In the genomic region with DNA sequence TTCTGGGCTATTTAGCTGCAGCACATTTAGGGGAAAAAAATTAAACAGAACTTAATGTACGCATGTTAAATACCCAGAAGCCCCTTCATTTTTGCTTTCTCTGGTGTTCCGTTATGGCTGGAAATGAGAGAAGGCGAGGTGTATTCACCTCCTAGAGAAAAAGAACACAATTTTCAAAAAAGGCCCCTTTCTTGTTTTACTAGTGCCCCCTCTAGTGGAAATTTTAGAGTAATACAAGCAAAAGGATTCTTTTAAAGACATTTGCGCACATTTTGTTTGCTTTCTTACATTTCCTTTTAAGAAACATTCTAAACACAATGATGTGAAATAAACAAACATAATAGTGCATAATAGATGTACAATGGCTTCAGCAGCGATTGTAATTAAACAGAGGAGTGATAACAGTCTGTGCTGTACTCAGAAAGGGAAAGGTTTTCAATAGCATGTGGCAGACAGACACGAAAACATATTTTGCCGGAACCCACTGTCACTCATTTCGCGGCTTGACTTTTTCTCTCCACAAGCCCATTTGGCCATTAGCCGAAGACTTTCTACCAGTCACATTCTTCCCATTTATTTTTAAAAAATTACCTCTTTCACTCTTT, we compare ENCODE assay signal across 9 mouse cellular contexts.
A peak's percentile ranks its signal among the peaks of the same experiment; 100 is the strongest.
DNase-seq lines count a peak whose midpoint lies in the region; ATAC-seq and TF ChIP-seq lines count a peak whose summit lies in the region.
"Had no signal": no experiment of that assay in that cellular context is flagged by ENCODE, and none has a peak within 500 bp of the region (broad histone marks: within the 10 kb centered on the region; RNA-seq: fewer than 3 reads in every experiment).

No protein-coding gene starts in this region.

- H3K27ac ChIP-seq in heart, postnatal 0 days (ENCODE audit: low read depth) = no peak overlapping the region
- no peak overlapping the region for H3K27ac ChIP-seq in heart, embryonic 12.5 days (ENCODE audit: poor library complexity, severe bottlenecking)
- no peak overlapping the region for H3K27ac ChIP-seq in MEL (ENCODE audit: control insufficient read depth, low read depth, low read length)
- H3K27ac ChIP-seq in hindbrain, embryonic 16.5 days (ENCODE audit: low read depth, low read length) = no peak overlapping the region
- no peak overlapping the region for H3K27ac ChIP-seq in limb, embryonic 10.5 days

- TF ChIP-seq RAD21 in MEL (IDR thresholded peaks at IDR 0.05; ENCODE audit: low read depth, low read length) = peak; percentile 49

- H3K4me1 ChIP-seq in heart, postnatal 0 days (ENCODE audit: control insufficient read depth, insufficient read depth) = no peaks in the 10 kb centered on the region
- H3K4me1 ChIP-seq in heart, embryonic 12.5 days (replicated peaks) = no peaks in the 10 kb centered on the region
- no peaks in the 10 kb centered on the region for H3K4me1 ChIP-seq in MEL (ENCODE audit: control insufficient read depth in 1 of 2, insufficient read depth in 2 of 2, low read length in 2 of 2)
- H3K4me1 ChIP-seq in hindbrain, embryonic 16.5 days (ENCODE audit: control insufficient read depth, insufficient read depth, low read depth, low read length) = no peaks in the 10 kb centered on the region
- H3K4me1 ChIP-seq in limb, embryonic 10.5 days = no peaks in the 10 kb centered on the region

- 40% methylated on average over 10 of the region's 10 CpGs for WGBS in heart, postnatal 0 days
- 35% methylated on average over 10 of the region's 10 CpGs for WGBS in heart, embryonic 12.5 days
- 39% methylated on average over 10 of the region's 10 CpGs for WGBS in hindbrain, embryonic 16.5 days
- whole genome bisulfite sequencing in limb, embryonic 10.5 days = 54% methylated on average over 10 of the region's 10 CpGs

- no peaks in the 10 kb centered on the region for H3K36me3 ChIP-seq in heart, postnatal 0 days (replicated peaks; ENCODE audit: control insufficient read depth, insufficient read depth, low read length)
- H3K36me3 ChIP-seq in heart, embryonic 12.5 days = no peaks in the 10 kb centered on the region
- no peaks in the 10 kb centered on the region for H3K36me3 ChIP-seq in MEL (ENCODE audit: control insufficient read depth in 1 of 2, insufficient read depth in 2 of 2, low read length in 2 of 2)
- no peaks in the 10 kb centered on the region for H3K36me3 ChIP-seq in hindbrain, embryonic 16.5 days (ENCODE audit: control insufficient read depth, insufficient read depth, low read length)
- no peaks in the 10 kb centered on the region for H3K36me3 ChIP-seq in limb, embryonic 10.5 days

- TF ChIP-seq CTCF in heart, postnatal 0 days (IDR thresholded peaks at IDR 0.05; ENCODE audit: low read depth) = peak; percentile 51
- peak; percentile 16 to 46 (median 26); a peak in 3 of 6 replicates for TF ChIP-seq CTCF in MEL (IDR thresholded peaks at IDR 0.05 in 2 of 3, conservative IDR thresholded peaks at IDR 0.05 in 1 of 3; ENCODE audit: control insufficient read depth in 1 of 3, insufficient read depth in 1 of 3, low read depth in 2 of 3, low read length in 3 of 3, poor library complexity in 1 of 3, severe bottlenecking in 1 of 3)

- no peak for TF ChIP-seq POLR2A in MEL (IDR thresholded peaks at IDR 0.05; ENCODE audit: control insufficient read depth in 1 of 2, insufficient read depth in 1 of 2, low read depth in 1 of 2, low read length in 2 of 2, poor library complexity in 1 of 2)

- H3K27me3 ChIP-seq in heart, postnatal 0 days (ENCODE audit: control insufficient read depth, insufficient read depth, low read length) = no peaks in the 10 kb centered on the region
- H3K27me3 ChIP-seq in heart, embryonic 12.5 days (replicated peaks) = no peaks in the 10 kb centered on the region
- no peaks in the 10 kb centered on the region for H3K27me3 ChIP-seq in MEL (ENCODE audit: control insufficient read depth in 1 of 2, insufficient read depth in 2 of 2, low read length in 2 of 2)
- H3K27me3 ChIP-seq in hindbrain, embryonic 16.5 days (replicated peaks; ENCODE audit: control insufficient read depth, insufficient read depth, low read length) = no peaks in the 10 kb centered on the region
- no peaks in the 10 kb centered on the region for H3K27me3 ChIP-seq in limb, embryonic 10.5 days (ENCODE audit: low read depth, poor library complexity, severe bottlenecking)

- H3K9me3 ChIP-seq in heart, postnatal 0 days (replicated peaks; ENCODE audit: control insufficient read depth, low read length) = no peaks in the 10 kb centered on the region
- no peaks in the 10 kb centered on the region for H3K9me3 ChIP-seq in heart, embryonic 12.5 days (replicated peaks)
- H3K9me3 ChIP-seq in MEL (replicated peaks; ENCODE audit: insufficient read depth, low read length) = no peaks in the 10 kb centered on the region
- no peaks in the 10 kb centered on the region for H3K9me3 ChIP-seq in hindbrain, embryonic 16.5 days (ENCODE audit: control insufficient read depth, low read length)
- H3K9me3 ChIP-seq in limb, embryonic 10.5 days (replicated peaks) = no peaks in the 10 kb centered on the region

- H3K79me2 ChIP-seq in MEL (ENCODE audit: control insufficient read depth, insufficient read depth, low read length, poor library complexity) = no peaks in the 10 kb centered on the region

- no peak overlapping the region for H3K4me2 ChIP-seq in heart, postnatal 0 days (ENCODE audit: low read depth, low read length)
- H3K4me2 ChIP-seq in heart, embryonic 12.5 days = no peak overlapping the region
- H3K4me2 ChIP-seq in hindbrain, embryonic 16.5 days (ENCODE audit: low read length) = peak overlapping the region; percentile 32

- no peak overlapping the region for H3K4me3 ChIP-seq in heart, postnatal 0 days (ENCODE audit: low read depth, low read length)
- H3K4me3 ChIP-seq in heart, embryonic 12.5 days = no peak overlapping the region
- H3K4me3 ChIP-seq in MEL (ENCODE audit: control insufficient read depth in 1 of 2, insufficient read depth in 1 of 2, low read depth in 2 of 2, low read length in 2 of 2) = no peak overlapping the region
- H3K4me3 ChIP-seq in hindbrain, embryonic 16.5 days (ENCODE audit: low read length) = no peak overlapping the region
- H3K4me3 ChIP-seq in limb, embryonic 10.5 days = no peak overlapping the region

- no peak for TF ChIP-seq EP300 in heart, postnatal 0 days (IDR thresholded peaks at IDR 0.05; ENCODE audit: low read depth)
- TF ChIP-seq EP300 in MEL (IDR thresholded peaks at IDR 0.05; ENCODE audit: low read depth in 1 of 2, low read length in 2 of 2) = no peak

- ATAC-seq in heart, postnatal 0 days (ENCODE audit: insufficient read depth, low read depth) = no peak
- no peak for ATAC-seq in heart, embryonic 12.5 days (ENCODE audit: insufficient number of reproducible peaks, low FRiP score)
- ATAC-seq in hindbrain, embryonic 16.5 days = no peak
- ATAC-seq in activated CD4-positive, CD25-positive, alpha-beta regulatory T cell, adult 4 months = no peak
- ATAC-seq: liver, postnatal 0 days had no signal

- DNase-seq in heart, postnatal 0 days (ENCODE audit: low spot score) = no peak
- peak; percentile 24 for DNase-seq in 416B (ENCODE audit: low read depth)
- peak; percentile 10 for DNase-seq in MEL (ENCODE audit: low read depth, low spot score)
- no peak for DNase-seq in limb, embryonic 10.5 days (ENCODE audit: low spot score)
- no peak for DNase-seq in lung, postnatal 25 days (ENCODE audit: low spot score)
- DNase-seq: liver, postnatal 0 days had no signal

- H3K9ac ChIP-seq in heart, postnatal 0 days (replicated peaks; ENCODE audit: low read depth, low read length) = no peak overlapping the region
- H3K9ac ChIP-seq in heart, embryonic 12.5 days = no peak overlapping the region
- no peak overlapping the region for H3K9ac ChIP-seq in MEL (ENCODE audit: control insufficient read depth, low read depth, low read length, poor library complexity, severe bottlenecking)
- H3K9ac ChIP-seq in hindbrain, embryonic 16.5 days (ENCODE audit: low read depth, low read length) = no peak overlapping the region
- H3K9ac ChIP-seq: liver, postnatal 0 days had no signal

TF ChIP-seq in MEL, 35 proteins besides CTCF, POLR2A, EP300 and RAD21:
- peak; percentile 41 for TF ChIP-seq SMC3 (IDR thresholded peaks at IDR 0.05; ENCODE audit: low read depth, low read length)
- TF ChIP-seq KAT2A (conservative IDR thresholded peaks at IDR 0.05; ENCODE audit: low read depth, low read length) = no peak
- no peak for TF ChIP-seq MAFK (IDR thresholded peaks at IDR 0.05; ENCODE audit: borderline replicate concordance, low read depth, low read length)
- TF ChIP-seq ZNF384 (IDR thresholded peaks at IDR 0.05; ENCODE audit: low read depth, low read length) = no peak
- no peak for TF ChIP-seq ZC3H11A (IDR thresholded peaks at IDR 0.05; ENCODE audit: low read depth, low read length)

Comparison
In these comparisons a context has a peak if more than half of its experiments do, and no peak if none do; other contexts are left out.
1. DNase-seq: peak in 416B (single experiment) and MEL (single experiment); none in heart, postnatal 0 days (single experiment), limb, embryonic 10.5 days (single experiment) and lung, postnatal 25 days (single experiment).